Mouse (Mus musculus): ENCODE measurements around the gene Tusc2.

Gene Tusc2

GRCm38 (mm10) chr9:107563029-107563581 is at the start of gene Tusc2:
TSS of gene Tusc2 (plus strand) at chr9:107563255.
- DNase-seq, result peak; percentile 96

- DNase-seq, result peak; percentile 87
These were observed 48.6 kb upstream of the Tusc2 start for GRCm38 (mm10) chr9:107514303-107514955.

- DNase-seq, result no peak
These were observed 42.7 kb upstream of the Tusc2 start for GRCm38 (mm10) chr9:107520331-107520730.

- no peak for DNase-seq
These were observed 41.9 kb upstream of the Tusc2 start for GRCm38 (mm10) chr9:107521190-107521589.

- peak; percentile 46 for DNase-seq
These were observed 41.2 kb upstream of the Tusc2 start for GRCm38 (mm10) chr9:107521711-107522399.

- DNase-seq, result no peak
These were observed 40.7 kb upstream of the Tusc2 start for GRCm38 (mm10) chr9:107522400-107522711.

GRCm38 (mm10) chr9:107526198-107527026 is 36.6 kb upstream of the Tusc2 start:
- DNase-seq, result peak; percentile 80

GRCm38 (mm10) chr9:107533791-107534407 is 29.2 kb upstream of the Tusc2 start, which contains the start of gene Tmem115:
TSS of gene Tmem115 (plus strand) at chr9:107533945.
- DNase-seq, result peak; percentile 98

GRCm38 (mm10) chr9:107534408-107535202 is 28.4 kb upstream of the Tusc2 start:
- DNase-seq, result peak; percentile 41

GRCm38 (mm10) chr9:107538231-107538630 is 24.8 kb upstream of the Tusc2 start:
- no peak for DNase-seq

- DNase-seq, result no peak
These were observed 24.3 kb upstream of the Tusc2 start for GRCm38 (mm10) chr9:107538711-107539110.

GRCm38 (mm10) chr9:107539940-107540339 is 23.1 kb upstream of the Tusc2 start:
- no peak for DNase-seq

- no peak for DNase-seq
These were observed 22.6 kb upstream of the Tusc2 start for GRCm38 (mm10) chr9:107540420-107540819.

- no peak for DNase-seq
These were observed 22.1 kb upstream of the Tusc2 start for GRCm38 (mm10) chr9:107541005-107541404.

GRCm38 (mm10) chr9:107541474-107542351 is 21.3 kb upstream of the Tusc2 start, which contains the start of the genes Cyb561d2 and Nprl2:
TSS of gene Cyb561d2 (minus strand) at chr9:107542193.
TSS of gene Nprl2 (plus strand) at chr9:107542226.
- peak; percentile 96 for DNase-seq

GRCm38 (mm10) chr9:107542352-107542686 is 20.7 kb upstream of the Tusc2 start:
- no peak for DNase-seq

- DNase-seq, result no peak
These were observed 20.3 kb upstream of the Tusc2 start for GRCm38 (mm10) chr9:107542721-107543120.

- no peak for DNase-seq
These were observed 19.8 kb upstream of the Tusc2 start for GRCm38 (mm10) chr9:107543299-107543698.

GRCm38 (mm10) chr9:107544196-107544700 is 18.8 kb upstream of the Tusc2 start:
- DNase-seq, result no peak

- DNase-seq, result no peak
These were observed 18.3 kb upstream of the Tusc2 start for GRCm38 (mm10) chr9:107544729-107545128.

- DNase-seq, result no peak
These were observed 17.9 kb upstream of the Tusc2 start for GRCm38 (mm10) chr9:107545199-107545598.

Measured in embryo, embryonic 11 days (tissue).